Mouse (Mus musculus) CH12.LX (cell line): ENCODE data around the gene Tsc1. TPM values are rescaled to one million over a fixed set of nuclear protein-coding genes. Genes with fewer than 3 reads are reported as not detected.

Experiments used
- DNase-seq: peaks from one replicate; pipeline ENCODE4 v3.0.0-alpha.2; 2013; ENCODE audit errors: extremely low read depth
- H3K27ac ChIP-seq: 2 replicates; pipeline ENCODE4 v1.5.1; 2012; ENCODE audit warnings: low read depth, mild to moderate bottlenecking, control low read depth, moderate library complexity; ENCODE audit not compliant: insufficient read depth
- H3K27me3 ChIP-seq: replicated peaks from 2 replicates; pipeline ENCODE3; 2012; ENCODE audit warnings: inconsistent platforms
- H3K36me3 ChIP-seq, 2 experiments: replicated peaks in 1 of 2; 2 replicates each; pipeline versions ENCODE3 to v1.6.1; 2012; ENCODE audit warnings: inconsistent platforms in 1 of 2, low read length in 1 of 2, mild to moderate bottlenecking in 1 of 2, mixed read lengths in 1 of 2, moderate library complexity in 1 of 2; ENCODE audit not compliant: control insufficient read depth in 1 of 2, insufficient read depth in 1 of 2
- H3K4me1 ChIP-seq, 2 experiments: 2 replicates each; pipeline ENCODE4 v1.6.1; 2012; ENCODE audit warnings: inconsistent platforms in 1 of 2, moderate library complexity in 1 of 2; ENCODE audit not compliant: insufficient read depth in 2 of 2, control insufficient read depth in 1 of 2
- H3K4me2 ChIP-seq: 2 replicates; pipeline ENCODE4 v1.6.1; 2012; ENCODE audit warnings: low read depth, mild to moderate bottlenecking, control low read depth; ENCODE audit not compliant: poor library complexity, insufficient read depth, severe bottlenecking
- H3K4me3 ChIP-seq, 3 experiments: fragments of 150-350 bp in 1 of 3; sonication (generic) in 1 of 3; replicated peaks in 1 of 3; 2 replicates each; pipeline versions ENCODE3 to v1.5.1; 2011 to 2012; ENCODE audit warnings: low read depth in 2 of 3, low read length in 2 of 3, mild to moderate bottlenecking in 2 of 3, moderate library complexity in 2 of 3, control low read depth in 1 of 3, improper control_type of control experiment in 1 of 3, inconsistent platforms in 1 of 3, mixed read lengths in 1 of 3; ENCODE audit not compliant: poor library complexity in 1 of 3
- H3K79me2 ChIP-seq: replicated peaks from 2 replicates; pipeline ENCODE4 v1.6.1; 2012; ENCODE audit warnings: mild to moderate bottlenecking, moderate library complexity; ENCODE audit not compliant: control insufficient read depth, poor library complexity, insufficient read depth, severe bottlenecking; ENCODE audit errors: extremely low read depth
- H3K9ac ChIP-seq: 2 replicates; pipeline ENCODE4 v1.6.1; 2012; ENCODE audit warnings: low read depth, mild to moderate bottlenecking, control low read depth, moderate library complexity; ENCODE audit not compliant: insufficient read depth
- H3K9me3 ChIP-seq: replicated peaks from 2 replicates; pipeline ENCODE3; 2012; ENCODE audit warnings: low read length, inconsistent platforms, mixed read lengths
- BHLHE40 ChIP-seq: IDR thresholded peaks from 2 replicates; pipeline ENCODE4 v1.6.1; 2011; ENCODE audit warnings: mild to moderate bottlenecking, low read depth, low read length, improper control_type of control experiment
- CHD1 ChIP-seq: IDR thresholded peaks from 2 replicates; pipeline ENCODE4 v1.6.1; 2012; ENCODE audit warnings: low read depth, low read length, improper control_type of control experiment, inconsistent platforms
- CHD2 ChIP-seq: IDR thresholded peaks from 2 replicates; pipeline ENCODE4 v1.6.1; 2011; ENCODE audit warnings: low read length, improper control_type of control experiment
- CTCF ChIP-seq, 2 experiments: IDR thresholded peaks in 1 of 2; conservative IDR thresholded peaks in 1 of 2; 2 replicates each; pipeline ENCODE4 v1.5.1; 2011 to 2012; ENCODE audit warnings: low read depth in 2 of 2, low read length in 2 of 2, improper control_type of control experiment in 1 of 2, inconsistent platforms in 1 of 2, mild to moderate bottlenecking in 1 of 2, moderate library complexity in 1 of 2
- E2F4 ChIP-seq: IDR thresholded peaks from 2 replicates; pipeline ENCODE4 v1.6.1; 2011; ENCODE audit warnings: low read depth, low read length, improper control_type of control experiment; ENCODE audit not compliant: insufficient replicate concordance
- ELF1 ChIP-seq: IDR thresholded peaks from 2 replicates; pipeline ENCODE4 v1.6.1; 2014; ENCODE audit warnings: low read depth, mild to moderate bottlenecking, inconsistent platforms, low read length, improper control_type of control experiment
- EP300 ChIP-seq: IDR thresholded peaks from 2 replicates; pipeline ENCODE4 v1.6.1; 2011; ENCODE audit warnings: low read length, improper control_type of control experiment
- ETS1 ChIP-seq: conservative IDR thresholded peaks from 2 replicates; pipeline ENCODE4 v1.6.1; 2012; ENCODE audit warnings: low read depth, mild to moderate bottlenecking, inconsistent platforms, low read length, improper control_type of control experiment, moderate library complexity
- GABPA ChIP-seq: IDR thresholded peaks from 2 replicates; pipeline ENCODE4 v1.6.1; 2012; ENCODE audit warnings: low read depth, low read length, improper control_type of control experiment, inconsistent platforms; ENCODE audit not compliant: insufficient replicate concordance
- HCFC1 ChIP-seq: IDR thresholded peaks from 2 replicates; pipeline ENCODE4 v1.6.1; 2012; ENCODE audit warnings: low read depth, mild to moderate bottlenecking, inconsistent platforms, low read length, improper control_type of control experiment
- IRF4 ChIP-seq: IDR thresholded peaks from 2 replicates; pipeline ENCODE4 v1.6.1; 2014; ENCODE audit warnings: low read depth, mild to moderate bottlenecking, inconsistent platforms, low read length, improper control_type of control experiment
- JUN ChIP-seq: IDR thresholded peaks from 2 replicates; pipeline ENCODE4 v1.6.1; 2011; ENCODE audit warnings: low read depth, mild to moderate bottlenecking, low read length, improper control_type of control experiment, moderate library complexity; ENCODE audit not compliant: insufficient read depth
- JUND ChIP-seq: conservative IDR thresholded peaks from 2 replicates; pipeline ENCODE4 v1.6.1; 2011; ENCODE audit warnings: low read depth, low read length, improper control_type of control experiment
- KAT2A ChIP-seq: IDR thresholded peaks from 2 replicates; pipeline ENCODE4 v1.6.1; 2012; ENCODE audit warnings: low read length, improper control_type of control experiment, inconsistent platforms; ENCODE audit not compliant: insufficient replicate concordance
- MAFK ChIP-seq: IDR thresholded peaks from 2 replicates; pipeline ENCODE4 v1.6.1; 2011; ENCODE audit warnings: low read length, improper control_type of control experiment; ENCODE audit not compliant: insufficient replicate concordance
- MAX ChIP-seq: IDR thresholded peaks from 2 replicates; pipeline ENCODE4 v1.6.1; 2011; ENCODE audit warnings: low read length, improper control_type of control experiment
- MAZ ChIP-seq: IDR thresholded peaks from 2 replicates; pipeline ENCODE4 v1.6.1; 2012; ENCODE audit warnings: low read depth, mild to moderate bottlenecking, inconsistent platforms, low read length, improper control_type of control experiment, moderate library complexity
- MEF2A ChIP-seq: IDR thresholded peaks from 2 replicates; pipeline ENCODE4 v1.6.1; 2014; ENCODE audit warnings: low read depth, mild to moderate bottlenecking, inconsistent platforms, low read length, improper control_type of control experiment, borderline replicate concordance
- MXI1 ChIP-seq: IDR thresholded peaks from 2 replicates; pipeline ENCODE4 v1.6.1; 2011; ENCODE audit warnings: mild to moderate bottlenecking, low read depth, low read length, improper control_type of control experiment
- MYC ChIP-seq: IDR thresholded peaks from 2 replicates; pipeline ENCODE4 v1.6.1; 2011; ENCODE audit warnings: low read depth, mild to moderate bottlenecking, improper control_type of control experiment, low read length
- NELFE ChIP-seq: IDR thresholded peaks from 2 replicates; pipeline ENCODE4 v1.6.1; 2011; ENCODE audit warnings: low read depth, low read length, improper control_type of control experiment
- NRF1 ChIP-seq: IDR thresholded peaks from 2 replicates; pipeline ENCODE4 v1.6.1; 2014; ENCODE audit warnings: low read depth, mild to moderate bottlenecking, inconsistent platforms, low read length, improper control_type of control experiment, moderate library complexity
- PAX5 ChIP-seq: IDR thresholded peaks from 2 replicates; pipeline ENCODE4 v1.6.1; 2012; ENCODE audit warnings: low read length, inconsistent platforms, mixed read lengths
- POLR2A ChIP-seq: IDR thresholded peaks from 2 replicates; pipeline ENCODE4 v1.6.1; 2011; ENCODE audit warnings: low read depth, mild to moderate bottlenecking, improper control_type of control experiment, low read length
- POLR2AphosphoS2 ChIP-seq: IDR thresholded peaks from 2 replicates; pipeline ENCODE4 v1.6.1; 2011; ENCODE audit warnings: low read depth, low read length, improper control_type of control experiment
- RAD21 ChIP-seq: IDR thresholded peaks from 2 replicates; pipeline ENCODE4 v1.6.1; 2011; ENCODE audit warnings: low read depth, mild to moderate bottlenecking, low read length, improper control_type of control experiment, moderate library complexity
- RCOR1 ChIP-seq: conservative IDR thresholded peaks from 2 replicates; pipeline ENCODE4 v1.6.1; 2012; ENCODE audit warnings: low read depth, mild to moderate bottlenecking, inconsistent platforms, low read length, improper control_type of control experiment
- SIN3A ChIP-seq: IDR thresholded peaks from 2 replicates; pipeline ENCODE4 v1.6.1; 2012; ENCODE audit warnings: low read length, improper control_type of control experiment, inconsistent platforms
- SMC3 ChIP-seq: IDR thresholded peaks from 2 replicates; pipeline ENCODE4 v1.6.1; 2011; ENCODE audit warnings: low read depth, low read length, improper control_type of control experiment
- TBP ChIP-seq: conservative IDR thresholded peaks from 2 replicates; pipeline ENCODE4 v1.6.1; 2011; ENCODE audit warnings: low read depth, low read length, improper control_type of control experiment
- TCF12 ChIP-seq: IDR thresholded peaks from 2 replicates; pipeline ENCODE4 v1.6.1; 2014; ENCODE audit warnings: low read depth, mild to moderate bottlenecking, inconsistent platforms, low read length, improper control_type of control experiment
- UBTF ChIP-seq: IDR thresholded peaks from 2 replicates; pipeline ENCODE4 v1.6.1; 2012; ENCODE audit warnings: low read depth, mild to moderate bottlenecking, inconsistent platforms, low read length, improper control_type of control experiment, moderate library complexity
- USF1 ChIP-seq: IDR thresholded peaks from 2 replicates; pipeline ENCODE4 v1.6.1; 2014; ENCODE audit warnings: low read depth, mild to moderate bottlenecking, inconsistent platforms, low read length, improper control_type of control experiment
- USF2 ChIP-seq: conservative IDR thresholded peaks from 2 replicates; pipeline ENCODE4 v1.6.1; 2011; ENCODE audit warnings: low read depth, low read length, improper control_type of control experiment
- ZC3H11A ChIP-seq: IDR thresholded peaks from 2 replicates; pipeline ENCODE4 v1.6.1; 2012; ENCODE audit warnings: low read depth, mild to moderate bottlenecking, inconsistent platforms, low read length, improper control_type of control experiment
- ZKSCAN1 ChIP-seq: IDR thresholded peaks from 2 replicates; pipeline ENCODE4 v1.6.1; 2012; ENCODE audit warnings: low read depth, inconsistent platforms, low read length, improper control_type of control experiment, borderline replicate concordance
- ZMIZ1 ChIP-seq: IDR thresholded peaks from 2 replicates; pipeline ENCODE4 v1.6.1; 2012; ENCODE audit warnings: low read depth, mild to moderate bottlenecking, inconsistent platforms, low read length, improper control_type of control experiment
- ZNF384 ChIP-seq: IDR thresholded peaks from 2 replicates; pipeline ENCODE4 v1.6.1; 2012; ENCODE audit warnings: low read depth, low read length, improper control_type of control experiment, inconsistent platforms
- dilution Hi-C: fragments of 300-500 bp; cut with MboI; formaldehyde crosslinking; loops from 2 replicates; pipeline ENCODE4 v1.14.3; 2020; ENCODE audit warnings: low sequenced_read_pairs; ENCODE audit not compliant: extremely low pct_unique_long_range_greater_than_20kb, extremely low pct_ligation_motif_present
- in situ Hi-C: fragments of 300-500 bp; cut with MboI; formaldehyde crosslinking; loops from 3 replicates; pipeline ENCODE4 v1.14.3; 2019; ENCODE audit warnings: low sequenced_read_pairs, low pct_ligation_motif_present, low pct_unique_long_range_greater_than_20kb, mixed read lengths
- polyA plus RNA-seq: library from polyadenylated mRNA; unstranded; fragments of >175 nt; gene quantifications from 2 replicates; pipeline ENCODE4 v1.2.1, GENCODE M21; 2012; ENCODE audit warnings: low read depth; ENCODE audit not compliant: insufficient read length
- total RNA-seq, 2 experiments: library from RNA; depleted of rRNA; stranded (reverse); fragments of 300-350 nt in 1 of 2; fragments of >200 nt in 1 of 2; gene quantifications; 2 replicates each; pipeline ENCODE4 v1.2.3; 2012 to 2014

The Tsc1 gene
- total and polyA plus RNA-seq, 3 experiments = 8.1 to 13.4 (median 9.5) TPM

GRCm38 (mm10) chr2:28740159-28740558 is 99.1 kb downstream of the Tsc1 start:
- Histone ChIP-seq H3K27ac (peak overlapping the region; percentile 73), H3K79me2 (no peaks in the 10 kb centered on the region), H3K4me1 (peaks cover 14 to 64% of the 10 kb centered on the region in 2 experiments), H3K4me3 (peak overlapping the region in 1 of 3 experiments; percentile 25), H3K36me3 (peaks cover 0 to 2% of the 10 kb centered on the region in 2 experiments), H3K9me3 (no peaks in the 10 kb centered on the region), H3K9ac (peak overlapping the region; percentile 56; the same call in 1 of the 2 replicates), H3K27me3 (no peaks in the 10 kb centered on the region), H3K4me2 (peak overlapping the region; percentile 81)
- DNase-seq = peak; percentile 88
- dilution Hi-C loops = no loop called here
- in situ Hi-C loops = loop anchor here (5.0 kb wide), 1 partner anchor 38 kb away; the partner anchor contains the start of gene Ak8
- TF ChIP-seq HCFC1 (no peak), USF2 (no peak), MAZ (peak; percentile 59; the same call in 1 of the 2 replicates), ZMIZ1 (peak; percentile 90), TBP (peak; percentile 97), ZKSCAN1 (no peak), E2F4 (peak; percentile 60; the same call in 1 of the 2 replicates), CHD2 (peak; percentile 66), JUN (peak; percentile 74), CTCF (conservative IDR thresholded peaks at IDR 0.05 in 1 of 2, IDR thresholded peaks at IDR 0.05 in 1 of 2; ENCODE audit: low read depth in 2 of 2, low read length in 2 of 2) (no peak), NRF1 (no peak), MAX (peak; percentile 73), TCF12 (peak; percentile 83), NELFE (peak; percentile 86), POLR2A (peak; percentile 74), KAT2A (no peak), ZNF384 (no peak), SMC3 (no peak), MYC (no peak; the same call in none of the 2 replicates), ELF1 (peak; percentile 35), UBTF (no peak), CHD1 (no peak; the same call in 1 of the 2 replicates), JUND (peak; percentile 62), POLR2AphosphoS2 (peak; percentile 43; the same call in 1 of the 2 replicates), MEF2A (peak; percentile 99), USF1 (no peak), GABPA (no peak), ETS1 (peak; percentile 79; the same call in 1 of the 2 replicates), EP300 (peak; percentile 91), IRF4 (peak; percentile 89), MXI1 (peak; percentile 67; the same call in 1 of the 2 replicates), SIN3A (peak; percentile 80), BHLHE40 (peak; percentile 74), ZC3H11A (no peak), PAX5 (no peak), MAFK (peak; percentile 55; the same call in 1 of the 2 replicates), RCOR1 (no peak; the same call in 1 of the 2 replicates), RAD21 (no peak)
